Mouse (Mus musculus) hindbrain, postnatal 0 days (tissue): Measurements from ENCODE around the gene Ifngr1. TPM values are rescaled to one million over a fixed set of nuclear protein-coding genes. Genes with fewer than 3 reads are reported as not detected.

Experiments
- ATAC-seq: fragments of 200-750 bp; cut with Nextera tagmentation; 2 replicates; pipeline ENCODE4 v1.8.0; 2017; ENCODE audit warnings: mild to moderate bottlenecking, moderate TSS enrichment, moderate library complexity
- DNase-seq: peaks from one replicate; pipeline ENCODE4 v3.0.0-alpha.2; 2015; ENCODE audit warnings: low spot score
- H3K27ac ChIP-seq: fragments of 300-500 bp; sonication (generic); 2 replicates; pipeline ENCODE4 v1.5.1; 2014; ENCODE audit warnings: mild to moderate bottlenecking
- H3K27me3 ChIP-seq: fragments of 300-500 bp; sonication (generic); 2 replicates; pipeline ENCODE4 v1.6.1; 2014; ENCODE audit warnings: low read length, mixed read lengths; ENCODE audit not compliant: insufficient read depth
- H3K36me3 ChIP-seq: fragments of 300-500 bp; sonication (generic); 2 replicates; pipeline ENCODE4 v1.6.1; 2014; ENCODE audit warnings: low read length, mixed read lengths; ENCODE audit not compliant: insufficient read depth
- H3K4me1 ChIP-seq: fragments of 300-500 bp; sonication (generic); 2 replicates; pipeline ENCODE4 v1.6.1; 2014; ENCODE audit warnings: antibody characterized with exemption, low read length, mixed read lengths; ENCODE audit not compliant: insufficient read depth
- H3K4me2 ChIP-seq: fragments of 300-500 bp; sonication (generic); 2 replicates; pipeline ENCODE4 v1.6.1; 2014; ENCODE audit warnings: low read depth, mild to moderate bottlenecking, low read length, moderate library complexity, mixed read lengths
- H3K4me3 ChIP-seq: fragments of 300-500 bp; sonication (generic); 2 replicates; pipeline ENCODE4 v1.5.1; 2014; ENCODE audit warnings: low read length
- H3K9ac ChIP-seq: fragments of 300-500 bp; sonication (generic); replicated peaks from 2 replicates; pipeline ENCODE4 v1.6.1; 2014; ENCODE audit warnings: mild to moderate bottlenecking, low read length, moderate library complexity, mixed read lengths
- H3K9me3 ChIP-seq: fragments of 300-500 bp; sonication (generic); 2 replicates; pipeline ENCODE4 v1.6.1; 2016; ENCODE audit warnings: low read length, mixed read lengths
- CTCF ChIP-seq: IDR thresholded peaks from 2 replicates; pipeline ENCODE4 v1.5.1; 2016; ENCODE audit warnings: antibody characterized with exemption, control low read depth, low read depth
- WGBS: fragments of 180-500 bp; shearing (Covaris S2); extraction: QIAGEN DNeasy Blood & Tissue Kit; methylation state at CpG from one replicate; pipeline ENCODE4 v1.1.7; 2014; 5-methylcytosine and 5-hydroxymethylcytosine counted together
- polyA plus RNA-seq: library from polyadenylated mRNA; unstranded; fragments of >200 nt; fragmentation: Nextera tagmentation; extraction: Ambion mirVana; gene quantifications from 2 replicates; pipeline ENCODE4 v1.2.1, GENCODE M21; 2015
- total RNA-seq: library from RNA; depleted of rRNA; stranded (reverse); fragments of >200 nt; gene quantifications from 2 replicates; pipeline ENCODE4 v1.2.3, GENCODE M21; 2014

The Ifngr1 gene
- total and polyA plus RNA-seq, 2 experiments from 2014 or later, result 18.1 to 28.3 TPM

DNA sequence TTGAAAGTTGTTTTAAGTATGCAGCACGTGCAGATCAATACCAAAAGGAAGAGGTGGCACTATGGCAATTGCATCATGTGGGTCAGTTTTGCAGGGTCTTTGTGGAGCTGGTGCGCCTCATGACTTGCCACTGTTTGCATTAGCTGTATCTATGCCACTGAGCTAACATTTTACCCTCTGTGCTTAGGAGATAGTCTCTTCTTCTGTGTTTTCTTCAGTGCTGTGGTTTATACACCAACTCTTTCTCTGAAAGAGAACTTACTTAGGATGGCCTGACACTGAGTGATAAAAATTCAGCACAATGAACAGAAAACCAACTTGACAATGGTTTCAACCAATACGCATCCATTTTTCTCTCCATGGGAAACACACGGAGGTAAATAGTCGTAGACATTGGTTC, 5.9 kb upstream of the Ifngr1 start:
- 92% methylated on average over 5 of the region's 5 CpGs for WGBS
- H3K4me1 ChIP-seq, result no peaks in the 10 kb centered on the region
- DNase-seq (no peak), ATAC-seq (no peak)
- H3K4me3 ChIP-seq, result no peak overlapping the region
- H3K9ac ChIP-seq, result no peak overlapping the region
- H3K9me3 ChIP-seq, result no peaks in the 10 kb centered on the region
- H3K4me2 ChIP-seq, result no peak overlapping the region
- TF ChIP-seq CTCF, result no peak
- H3K36me3 ChIP-seq, result no peaks in the 10 kb centered on the region
- no peaks in the 10 kb centered on the region for H3K27me3 ChIP-seq
- no peak overlapping the region for H3K27ac ChIP-seq

GRCm38 (mm10) chr10:19587281-19587680, 4.5 kb upstream of the Ifngr1 start:
- H3K36me3 ChIP-seq, result no peaks in the 10 kb centered on the region
- WGBS, result 82% methylated on average over 3 of the region's 3 CpGs
- no peak overlapping the region for H3K27ac ChIP-seq
- no peak overlapping the region for H3K4me3 ChIP-seq
- ATAC-seq (no peak), DNase-seq (no peak)
- no peak overlapping the region for H3K9ac ChIP-seq
- no peak overlapping the region for H3K4me2 ChIP-seq
- H3K9me3 ChIP-seq, result no peaks in the 10 kb centered on the region
- H3K4me1 ChIP-seq, result no peaks in the 10 kb centered on the region
- H3K27me3 ChIP-seq, result no peaks in the 10 kb centered on the region
- TF ChIP-seq CTCF, result no peak

DNA sequence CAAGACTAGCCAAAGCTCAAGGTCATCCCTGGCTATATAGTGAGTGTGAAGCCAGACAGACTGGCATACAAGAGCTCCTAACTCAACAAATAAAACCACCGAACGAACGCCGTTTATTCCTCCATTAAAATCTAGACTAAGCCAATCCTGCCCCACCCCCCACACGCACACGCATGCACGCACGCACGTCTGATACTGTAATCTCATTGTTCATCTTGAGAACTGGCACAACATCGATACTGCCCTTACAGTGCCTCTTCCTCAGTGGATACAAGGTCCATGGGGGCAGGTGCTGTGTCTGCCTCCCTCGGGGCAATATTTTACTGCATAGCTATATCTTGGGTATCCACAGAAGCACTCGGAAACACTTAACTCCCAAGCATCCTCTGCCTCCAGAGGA, 2.1 kb upstream of the Ifngr1 start:
- no peaks in the 10 kb centered on the region for H3K9me3 ChIP-seq
- H3K27me3 ChIP-seq, result no peaks in the 10 kb centered on the region
- H3K27ac ChIP-seq, result no peak overlapping the region
- DNase-seq (no peak), ATAC-seq (no peak)
- peaks cover 4% of the 10 kb centered on the region; the same call in 1 of the 2 replicates for H3K4me1 ChIP-seq
- H3K36me3 ChIP-seq, result no peaks in the 10 kb centered on the region
- WGBS, result 90% methylated on average over 12 of the region's 12 CpGs
- H3K4me3 ChIP-seq, result no peak overlapping the region
- TF ChIP-seq CTCF, result no peak
- no peak overlapping the region for H3K4me2 ChIP-seq
- H3K9ac ChIP-seq, result no peak overlapping the region

DNA sequence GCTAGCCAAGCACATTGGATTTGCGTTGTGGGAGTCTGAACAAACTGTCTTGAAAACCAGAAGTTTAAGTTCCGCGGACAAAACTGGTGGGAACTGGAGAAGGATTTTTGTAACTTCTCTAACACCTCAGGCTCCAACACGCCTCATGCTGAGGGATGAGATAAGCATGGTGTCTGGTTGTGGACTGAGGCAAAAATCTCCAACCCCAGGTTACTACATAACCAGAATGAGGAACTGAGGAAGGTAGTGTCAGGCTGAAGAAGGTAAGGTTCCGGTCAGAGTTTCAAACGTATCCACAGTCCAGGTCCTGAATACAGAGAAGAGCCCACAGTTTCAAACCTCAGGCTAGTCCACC, 486 bp upstream of the Ifngr1 start:
- WGBS, result 33% methylated on average over 6 of the region's 6 CpGs
- no peak overlapping the region for H3K27ac ChIP-seq

DNA sequence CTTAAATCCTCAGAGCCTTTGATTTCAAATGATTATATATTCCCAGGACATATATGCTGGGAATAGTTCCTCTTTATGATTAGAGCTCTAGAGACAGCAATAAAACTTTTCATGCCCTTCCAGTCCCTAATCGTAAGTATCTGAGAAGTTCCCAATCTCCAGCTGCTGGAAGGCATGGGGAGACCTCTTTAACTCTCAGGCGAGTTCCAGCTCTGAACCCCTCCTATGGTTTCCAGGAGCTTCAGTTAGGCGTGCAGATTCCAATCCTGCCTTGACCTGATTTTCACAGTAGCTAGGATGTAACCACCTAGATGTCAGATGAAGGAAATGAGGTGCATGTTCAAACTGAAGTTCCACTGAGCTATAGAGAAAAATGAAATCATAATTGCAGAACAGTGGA, 807 bp downstream of the Ifngr1 start:
- Histone ChIP-seq H3K4me1 (peaks cover 4% of the 10 kb centered on the region; the same call in 1 of the 2 replicates), H3K9ac (peak overlapping the region; percentile 74), H3K36me3 (no peaks in the 10 kb centered on the region), H3K9me3 (no peaks in the 10 kb centered on the region), H3K27ac (peak overlapping the region; percentile 76; the same call in 1 of the 2 replicates), H3K4me2 (peak overlapping the region; percentile 93), H3K27me3 (no peaks in the 10 kb centered on the region), H3K4me3 (peak overlapping the region; percentile 84)
- no peak for ATAC-seq
- TF ChIP-seq CTCF, result no peak
- WGBS, result 2% methylated on average over 3 of the region's 3 CpGs
- DNase-seq, result peak; percentile 12

More for the DNA sequence above, 486 bp upstream of the Ifngr1 start:
- Histone ChIP-seq H3K9ac (no peak overlapping the region), H3K4me1 (peaks cover 4% of the 10 kb centered on the region; the same call in 1 of the 2 replicates), H3K27me3 (no peaks in the 10 kb centered on the region), H3K9me3 (no peaks in the 10 kb centered on the region), H3K36me3 (no peaks in the 10 kb centered on the region), H3K4me2 (peak overlapping the region; percentile 93), H3K4me3 (peak overlapping the region; percentile 84)
- no peak for DNase-seq
- ATAC-seq, result no peak
- TF ChIP-seq CTCF, result no peak

DNA sequence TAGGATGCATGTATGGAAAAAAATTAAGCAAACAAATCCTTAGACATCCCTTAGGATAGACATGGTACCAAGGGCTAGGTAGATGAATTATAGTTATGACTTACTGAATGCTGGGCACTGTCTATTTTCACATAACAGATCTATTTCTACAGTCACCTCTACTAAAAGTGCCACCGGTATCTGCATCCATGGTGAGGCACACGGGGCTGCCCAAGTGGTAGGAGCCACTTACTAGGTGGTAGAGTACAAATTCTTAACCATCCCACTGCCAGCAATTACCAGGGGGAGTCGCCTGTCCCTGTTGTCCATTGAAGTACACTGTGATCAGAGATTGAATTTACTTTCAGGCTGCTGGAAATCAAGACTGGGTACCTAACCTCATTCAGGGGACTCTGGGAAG, 1.5 kb downstream of the Ifngr1 start:
- Histone ChIP-seq H3K27me3 (no peaks in the 10 kb centered on the region), H3K27ac (no peak overlapping the region), H3K4me1 (peaks cover 4% of the 10 kb centered on the region; the same call in 1 of the 2 replicates), H3K9me3 (no peaks in the 10 kb centered on the region), H3K4me3 (no peak overlapping the region), H3K9ac (no peak overlapping the region), H3K4me2 (peak overlapping the region; percentile 25; the same call in 1 of the 2 replicates), H3K36me3 (no peaks in the 10 kb centered on the region)
- DNase-seq (no peak), ATAC-seq (no peak)
- no peak for TF ChIP-seq CTCF
- 84% methylated on average over 3 of the region's 3 CpGs for WGBS

DNA sequence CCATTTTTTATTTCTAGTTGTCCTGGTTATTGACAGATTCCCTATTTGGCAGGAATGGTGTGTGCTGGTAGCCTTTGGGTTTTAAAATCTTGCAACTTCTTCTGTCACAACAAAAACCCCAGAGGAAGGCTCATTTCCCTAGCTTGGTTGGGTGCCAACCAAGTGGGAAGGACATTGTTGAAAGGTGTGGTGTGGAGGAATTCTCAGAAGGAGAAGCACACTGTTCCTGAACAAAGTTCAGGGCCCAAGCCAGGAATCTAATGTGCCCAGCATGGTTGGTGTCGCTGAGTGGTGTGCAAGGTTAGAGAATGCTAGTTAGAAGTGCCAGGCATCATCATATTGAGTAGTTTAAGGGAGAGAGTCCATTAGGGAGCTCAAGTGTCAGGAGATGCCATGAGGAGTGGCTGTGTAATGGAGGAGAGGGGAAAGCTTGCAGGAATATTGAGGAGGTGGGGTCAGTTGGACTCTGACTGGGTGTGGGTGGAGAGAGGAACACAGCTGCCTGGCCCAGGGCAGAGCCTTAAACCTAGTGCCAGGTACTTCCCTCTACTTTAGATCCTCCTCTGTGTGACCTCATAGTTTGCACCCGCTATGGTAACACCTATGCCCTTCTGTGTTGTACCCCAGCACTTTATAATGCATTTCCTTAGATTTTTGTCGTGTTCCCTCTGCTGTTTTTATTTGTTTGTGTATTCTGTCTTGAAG, 2.6 kb downstream of the Ifngr1 start:
- WGBS, result 77% methylated on average over 3 of the region's 3 CpGs
- TF ChIP-seq CTCF, result no peak
- no peak for DNase-seq
- H3K27ac ChIP-seq, result no peak overlapping the region
- no peaks in the 10 kb centered on the region for H3K36me3 ChIP-seq
- H3K9me3 ChIP-seq, result no peaks in the 10 kb centered on the region
- no peak for ATAC-seq
- no peak overlapping the region for H3K4me3 ChIP-seq
- no peak overlapping the region for H3K9ac ChIP-seq
- H3K4me2 ChIP-seq, result no peak overlapping the region
- H3K4me1 ChIP-seq, result peaks cover 4% of the 10 kb centered on the region; the same call in 1 of the 2 replicates
- no peaks in the 10 kb centered on the region for H3K27me3 ChIP-seq
